Mouse (Mus musculus): ENCODE results near the gene Ubxn2a. TPM values are rescaled to one million over a fixed set of nuclear protein-coding genes. Genes with fewer than 3 reads are reported as not detected.

The Ubxn2a gene
- total and polyA plus RNA-seq, 2 experiments from 2014 or later, result 21.0 to 45.1 TPM

DNA sequence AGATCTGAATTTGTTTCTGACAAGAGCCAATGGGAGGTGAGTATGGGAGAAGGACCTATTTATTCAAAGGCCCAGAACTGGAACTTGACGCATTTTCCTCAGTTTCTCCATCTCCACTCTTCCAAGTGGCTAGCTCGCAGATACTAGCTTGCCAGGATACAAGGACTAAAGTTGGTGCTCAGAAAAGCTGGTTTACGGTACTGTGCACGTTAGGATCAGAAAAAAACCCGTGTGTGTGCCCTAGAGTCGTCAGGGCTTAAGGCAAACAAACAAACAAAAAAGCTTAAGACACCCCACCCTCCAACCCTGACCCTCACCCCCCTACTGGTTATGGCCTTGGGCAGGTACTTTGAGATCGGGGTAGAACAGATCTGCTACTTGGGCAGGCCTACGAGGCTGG, 65.0 kb downstream of the Ubxn2a start:
- TF ChIP-seq CTCF (IDR thresholded peaks at IDR 0.05; ENCODE audit: low read depth) (no peak), EP300 (IDR thresholded peaks at IDR 0.05; ENCODE audit: low read depth) (no peak)

DNA sequence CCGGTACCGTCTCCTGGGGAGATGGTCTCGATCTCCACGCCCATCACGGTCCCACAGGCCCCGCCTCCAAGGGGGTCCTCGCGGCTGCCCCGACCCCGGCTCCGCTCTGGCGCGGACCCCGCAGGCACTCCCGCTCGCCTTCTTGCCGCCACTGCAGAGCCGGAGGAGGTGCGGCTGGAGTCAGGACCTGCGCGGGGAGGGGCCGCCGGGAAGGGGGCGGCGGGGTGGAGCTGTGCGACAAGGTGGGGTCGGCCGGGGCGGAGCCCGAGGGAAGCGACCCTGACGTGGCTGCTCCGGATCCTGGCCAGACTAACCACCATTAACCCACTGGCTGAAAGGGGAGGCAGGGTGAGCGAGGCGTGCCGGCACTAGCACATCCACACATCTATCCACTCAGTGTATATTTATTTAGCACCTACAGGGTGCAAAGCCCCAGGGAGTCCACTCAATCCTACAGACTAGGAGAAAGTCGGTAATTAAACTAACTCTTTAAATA, 66.1 kb downstream of the Ubxn2a start, which contains the start of gene Fkbp1b:
TSS of gene Fkbp1b (minus strand) at position 200 of the 496 bp plus-strand sequence.
- H3K4me1 ChIP-seq (ENCODE audit: control insufficient read depth, insufficient read depth), result peaks cover 6% of the 10 kb centered on the region; the same call in 1 of the 2 replicates
- TF ChIP-seq EP300 (IDR thresholded peaks at IDR 0.05; ENCODE audit: low read depth) (no peak), CTCF (IDR thresholded peaks at IDR 0.05; ENCODE audit: low read depth) (no peak)
- DNase-seq (ENCODE audit: low spot score), result peak; percentile 43

More for the DNA sequence above, 65.0 kb downstream of the Ubxn2a start:
- no peak overlapping the region for H3K4me2 ChIP-seq (ENCODE audit: low read depth, low read length)
- no peak overlapping the region for H3K9ac ChIP-seq (replicated peaks; ENCODE audit: low read depth, low read length)
- no peak overlapping the region for H3K27ac ChIP-seq (ENCODE audit: low read depth)
- H3K27me3 ChIP-seq (ENCODE audit: control insufficient read depth, insufficient read depth, low read length), result no peaks in the 10 kb centered on the region
- no peaks in the 10 kb centered on the region for H3K9me3 ChIP-seq (replicated peaks; ENCODE audit: control insufficient read depth, low read length)
- WGBS, result 93% methylated on average over 8 of the region's 8 CpGs
- ATAC-seq (ENCODE audit: insufficient read depth, low read depth), result no peak
- no peak overlapping the region for H3K4me3 ChIP-seq (ENCODE audit: low read depth, low read length)
- peaks cover 6% of the 10 kb centered on the region; the same call in 1 of the 2 replicates for H3K4me1 ChIP-seq (ENCODE audit: control insufficient read depth, insufficient read depth)
- H3K36me3 ChIP-seq (replicated peaks; ENCODE audit: control insufficient read depth, insufficient read depth, low read length), result no peaks in the 10 kb centered on the region
- DNase-seq (ENCODE audit: low spot score), result no peak

DNA sequence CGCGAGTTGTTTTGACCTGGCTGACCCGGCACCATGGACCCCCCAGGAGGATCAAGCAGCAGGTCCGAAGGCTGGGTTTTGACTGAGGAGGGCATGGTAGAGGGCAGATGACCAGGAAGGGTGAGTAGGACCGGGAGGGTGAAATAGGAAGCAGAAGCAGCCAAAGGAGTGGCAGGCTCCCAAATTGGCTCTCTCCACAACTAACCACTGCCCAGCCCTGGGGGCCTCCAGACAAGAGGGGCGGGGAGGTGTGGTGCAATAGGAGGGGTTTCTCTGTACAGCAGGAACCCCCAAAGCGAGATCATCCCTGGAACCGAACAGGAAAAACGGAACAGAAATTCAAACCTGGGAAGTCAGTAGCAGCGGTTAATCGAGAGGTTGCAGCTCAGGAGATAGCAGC, 66.8 kb downstream of the Ubxn2a start:
- peak overlapping the region; percentile 58 for H3K4me3 ChIP-seq (ENCODE audit: low read depth, low read length)
- peak overlapping the region; percentile 78 for H3K4me2 ChIP-seq (ENCODE audit: low read depth, low read length)
- TF ChIP-seq EP300 (IDR thresholded peaks at IDR 0.05; ENCODE audit: low read depth) (no peak), CTCF (IDR thresholded peaks at IDR 0.05; ENCODE audit: low read depth) (no peak)
- WGBS, result 4% methylated on average over 11 of the region's 11 CpGs
- no peaks in the 10 kb centered on the region for H3K9me3 ChIP-seq (replicated peaks; ENCODE audit: control insufficient read depth, low read length)
- H3K4me1 ChIP-seq (ENCODE audit: control insufficient read depth, insufficient read depth), result peaks cover 6% of the 10 kb centered on the region; the same call in 1 of the 2 replicates
- no peak for ATAC-seq (ENCODE audit: insufficient read depth, low read depth)
- no peaks in the 10 kb centered on the region for H3K36me3 ChIP-seq (replicated peaks; ENCODE audit: control insufficient read depth, insufficient read depth, low read length)
- DNase-seq (ENCODE audit: low spot score), result no peak
- H3K9ac ChIP-seq (replicated peaks; ENCODE audit: low read depth, low read length), result peak overlapping the region; percentile 38
- no peak overlapping the region for H3K27ac ChIP-seq (ENCODE audit: low read depth)
- no peaks in the 10 kb centered on the region for H3K27me3 ChIP-seq (ENCODE audit: control insufficient read depth, insufficient read depth, low read length)

More for the DNA sequence above, 66.1 kb downstream of the Ubxn2a start, which contains the start of gene Fkbp1b:
- Histone ChIP-seq H3K9ac (replicated peaks; ENCODE audit: low read depth, low read length) (peak within 1 kb of the TSS; percentile 38), H3K27ac (ENCODE audit: low read depth) (no peak within 1 kb of the TSS), H3K4me2 (ENCODE audit: low read depth, low read length) (peak within 1 kb of the TSS; percentile 78), H3K9me3 (replicated peaks; ENCODE audit: control insufficient read depth, low read length) (no peaks in the 10 kb centered on the region), H3K4me3 (ENCODE audit: low read depth, low read length) (peak within 1 kb of the TSS; percentile 58), H3K27me3 (ENCODE audit: control insufficient read depth, insufficient read depth, low read length) (no peaks in the 10 kb centered on the region), H3K36me3 (replicated peaks; ENCODE audit: control insufficient read depth, insufficient read depth, low read length) (no peaks in the 10 kb centered on the region)
- under 1% methylated on average over 37 of the region's 37 CpGs for WGBS
- peak; percentile 40 for ATAC-seq (ENCODE audit: insufficient read depth, low read depth)

DNA sequence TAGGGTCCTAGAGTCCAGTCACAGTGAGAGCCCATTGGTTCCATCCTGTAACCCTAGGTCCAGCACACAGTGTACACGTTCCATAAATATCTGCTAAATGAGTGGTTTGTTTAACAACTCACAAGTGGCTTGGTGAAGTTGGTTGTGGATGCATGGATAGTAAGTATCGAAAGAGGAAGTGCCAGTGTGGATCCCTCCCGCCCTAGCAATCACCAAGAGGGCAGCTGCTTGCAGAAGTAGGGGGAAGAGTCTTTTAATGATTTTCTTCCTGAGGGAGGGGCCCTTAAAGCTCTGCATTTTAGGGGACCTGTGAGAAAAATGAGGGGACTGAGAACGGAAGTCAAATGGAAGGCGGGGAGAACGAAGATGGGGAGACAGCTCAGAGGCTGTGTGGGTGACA, 67.5 kb downstream of the Ubxn2a start:
- no peak overlapping the region for H3K27ac ChIP-seq (ENCODE audit: low read depth)
- ATAC-seq (ENCODE audit: insufficient read depth, low read depth) (no peak), DNase-seq (ENCODE audit: low spot score) (no peak)
- TF ChIP-seq EP300 (IDR thresholded peaks at IDR 0.05; ENCODE audit: low read depth) (no peak), CTCF (IDR thresholded peaks at IDR 0.05; ENCODE audit: low read depth) (no peak)
- no peak overlapping the region for H3K9ac ChIP-seq (replicated peaks; ENCODE audit: low read depth, low read length)
- peaks cover 6% of the 10 kb centered on the region; the same call in 1 of the 2 replicates for H3K4me1 ChIP-seq (ENCODE audit: control insufficient read depth, insufficient read depth)
- no peaks in the 10 kb centered on the region for H3K36me3 ChIP-seq (replicated peaks; ENCODE audit: control insufficient read depth, insufficient read depth, low read length)
- WGBS, result 55% methylated on average over 6 of the region's 6 CpGs
- H3K9me3 ChIP-seq (replicated peaks; ENCODE audit: control insufficient read depth, low read length), result no peaks in the 10 kb centered on the region
- H3K27me3 ChIP-seq (ENCODE audit: control insufficient read depth, insufficient read depth, low read length), result no peaks in the 10 kb centered on the region
- H3K4me3 ChIP-seq (ENCODE audit: low read depth, low read length), result no peak overlapping the region
- no peak overlapping the region for H3K4me2 ChIP-seq (ENCODE audit: low read depth, low read length)

DNA sequence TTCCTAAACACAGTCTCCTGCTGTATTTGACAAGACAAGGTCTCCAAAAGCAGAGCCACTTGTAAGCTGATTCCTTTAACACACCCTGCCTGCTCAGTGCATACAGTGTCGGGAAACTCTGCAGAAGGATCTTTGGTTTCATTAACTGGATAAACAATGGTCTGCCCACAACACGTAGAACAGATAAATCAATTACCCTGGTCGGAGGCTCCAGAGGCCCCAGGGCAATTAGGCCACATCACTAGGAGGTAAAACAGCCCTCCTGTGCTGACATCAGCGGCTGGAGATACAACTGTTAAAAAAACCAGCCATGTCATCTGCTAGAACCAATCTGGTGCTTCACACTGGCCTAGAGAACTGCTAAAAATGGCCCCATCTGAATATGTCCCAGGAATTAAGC, 70.5 kb downstream of the Ubxn2a start:
- Histone ChIP-seq H3K27ac (ENCODE audit: low read depth) (no peak overlapping the region), H3K9ac (replicated peaks; ENCODE audit: low read depth, low read length) (no peak overlapping the region), H3K4me2 (ENCODE audit: low read depth, low read length) (no peak overlapping the region), H3K27me3 (ENCODE audit: control insufficient read depth, insufficient read depth, low read length) (no peaks in the 10 kb centered on the region), H3K4me3 (ENCODE audit: low read depth, low read length) (no peak overlapping the region), H3K4me1 (ENCODE audit: control insufficient read depth, insufficient read depth) (no peaks in the 10 kb centered on the region), H3K36me3 (replicated peaks; ENCODE audit: control insufficient read depth, insufficient read depth, low read length) (0 out of 2 replicates have a peak, but pooled peaks cover 6% of the 10 kb centered on the region), H3K9me3 (replicated peaks; ENCODE audit: control insufficient read depth, low read length) (no peaks in the 10 kb centered on the region)
- WGBS, result 51% methylated on average over 4 of the region's 4 CpGs
- DNase-seq (ENCODE audit: low spot score), result no peak
- TF ChIP-seq CTCF (IDR thresholded peaks at IDR 0.05; ENCODE audit: low read depth) (no peak), EP300 (IDR thresholded peaks at IDR 0.05; ENCODE audit: low read depth) (no peak)
- no peak for ATAC-seq (ENCODE audit: insufficient read depth, low read depth)

Other genes starting within 250 kb of the Ubxn2a start
- 0.08 and 0.65 TPM in 2 replicates for gene Fam228a, start 169.3 kb downstream of the Ubxn2a start, total RNA-seq (2014; rRNA removed; ENCODE audit: low replicate concordance)
- 0.14 TPM in 1 of 2 replicates, not detected in the other for gene Fam228a, start 169.3 kb downstream of the Ubxn2a start, polyA plus RNA-seq (2015; fragmentation: Nextera tagmentation; extraction: Ambion mirVana)
- 2.7 TPM in 1 of 2 replicates, not detected in the other for gene Pfn4, start 138.7 kb downstream of the Ubxn2a start, total RNA-seq (2014; rRNA removed; ENCODE audit: low replicate concordance)
- gene Pfn4, start 138.7 kb downstream of the Ubxn2a start, polyA plus RNA-seq (2015; fragmentation: Nextera tagmentation; extraction: Ambion mirVana), result 3.4 TPM in 2 replicates
- gene Fam228b, start 138.4 kb downstream of the Ubxn2a start, total RNA-seq (2014; rRNA removed; ENCODE audit: low replicate concordance), result 0.19 and 3.4 TPM in 2 replicates
- 2.3 and 3.3 TPM in 2 replicates for gene Fam228b, start 138.4 kb downstream of the Ubxn2a start, polyA plus RNA-seq (2015; fragmentation: Nextera tagmentation; extraction: Ambion mirVana)
- gene Sf3b6, start 90.2 kb downstream of the Ubxn2a start, total RNA-seq (2014; rRNA removed; ENCODE audit: low replicate concordance), result 53.2 and 74.0 TPM in 2 replicates
- 144 and 147 TPM in 2 replicates for gene Sf3b6, start 90.2 kb downstream of the Ubxn2a start, polyA plus RNA-seq (2015; fragmentation: Nextera tagmentation; extraction: Ambion mirVana)
- 0.34 and 1.5 TPM in 2 replicates for gene Fkbp1b, start 66.1 kb downstream of the Ubxn2a start, total RNA-seq (2014; rRNA removed; ENCODE audit: low replicate concordance)
- 5.2 and 6.2 TPM in 2 replicates for gene Fkbp1b, start 66.1 kb downstream of the Ubxn2a start, polyA plus RNA-seq (2015; fragmentation: Nextera tagmentation; extraction: Ambion mirVana)
- gene Wdcp, start 64.4 kb downstream of the Ubxn2a start, total RNA-seq (2014; rRNA removed; ENCODE audit: low replicate concordance), result 6.2 and 7.8 TPM in 2 replicates
- 12.6 and 14.6 TPM in 2 replicates for gene Wdcp, start 64.4 kb downstream of the Ubxn2a start, polyA plus RNA-seq (2015; fragmentation: Nextera tagmentation; extraction: Ambion mirVana)
- gene Mfsd2b, start 33.3 kb downstream of the Ubxn2a start, total RNA-seq (2014; rRNA removed; ENCODE audit: low replicate concordance), result 1.1 TPM in 1 of 2 replicates, not detected in the other
- gene Mfsd2b, start 33.3 kb downstream of the Ubxn2a start, polyA plus RNA-seq (2015; fragmentation: Nextera tagmentation; extraction: Ambion mirVana), result 0.69 and 0.79 TPM in 2 replicates
- gene Atad2b, start 9.6 kb upstream of the Ubxn2a start, total RNA-seq (2014; rRNA removed; ENCODE audit: low replicate concordance), result 11.7 and 18.2 TPM in 2 replicates
- gene Atad2b, start 9.6 kb upstream of the Ubxn2a start, polyA plus RNA-seq (2015; fragmentation: Nextera tagmentation; extraction: Ambion mirVana), result 4.9 and 5.4 TPM in 2 replicates

All from heart, postnatal 0 days (tissue).